Mouse (Mus musculus): ENCODE data around the gene Atxn1. TPM values are rescaled to one million over a fixed set of nuclear protein-coding genes. Genes with fewer than 3 reads are reported as not detected.
A peak's percentile ranks its signal among the peaks of the same experiment; 100 is the strongest.

Gene Atxn1
- total and polyA plus RNA-seq, 2 experiments from 2014 or later: 12.0 to 31.4 TPM

DNA sequence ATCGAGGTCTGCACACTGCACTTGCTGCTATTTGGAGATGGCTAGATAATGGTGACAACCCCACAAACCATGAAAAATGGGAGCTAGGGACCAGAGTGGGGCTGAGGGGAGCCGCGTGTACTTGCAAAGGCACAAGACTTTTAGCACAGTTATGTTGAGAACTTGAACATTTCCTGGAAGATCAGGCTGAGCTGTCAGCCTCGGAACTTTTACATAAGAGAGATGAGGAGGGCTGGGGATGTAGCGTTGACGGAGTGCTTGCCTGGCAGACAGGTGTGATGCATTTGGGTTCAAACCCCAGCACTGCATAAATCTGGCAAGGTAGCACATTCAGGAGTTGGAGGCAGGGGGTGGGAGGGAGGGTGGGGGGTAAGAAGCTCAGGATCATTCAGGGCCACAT is 346.8 kb downstream of the Atxn1 start:
- Histone ChIP-seq H3K27me3 (ENCODE audit: insufficient read depth, low read length) (no peaks in the 10 kb centered on the region), H3K4me3 (ENCODE audit: low read depth, low read length) (no peak overlapping the region), H3K9me3 (ENCODE audit: low read length) (no peaks in the 10 kb centered on the region), H3K9ac (replicated peaks; ENCODE audit: low read length, poor library complexity, severe bottlenecking) (no peak overlapping the region), H3K4me2 (ENCODE audit: low read depth, low read length, poor library complexity, severe bottlenecking) (no peak overlapping the region), H3K36me3 (ENCODE audit: insufficient read depth, low read length) (no peaks in the 10 kb centered on the region), H3K4me1 (ENCODE audit: insufficient read depth, low read length) (no peaks in the 10 kb centered on the region), H3K27ac (ENCODE audit: low read depth, low read length) (no peak overlapping the region)
- ATAC-seq (ENCODE audit: low FRiP score) (no peak), DNase-seq (ENCODE audit: low spot score) (no peak)
- no peak for TF ChIP-seq CTCF (IDR thresholded peaks at IDR 0.05)
- 90% methylated on average over 6 of the region's 6 CpGs for WGBS

DNA sequence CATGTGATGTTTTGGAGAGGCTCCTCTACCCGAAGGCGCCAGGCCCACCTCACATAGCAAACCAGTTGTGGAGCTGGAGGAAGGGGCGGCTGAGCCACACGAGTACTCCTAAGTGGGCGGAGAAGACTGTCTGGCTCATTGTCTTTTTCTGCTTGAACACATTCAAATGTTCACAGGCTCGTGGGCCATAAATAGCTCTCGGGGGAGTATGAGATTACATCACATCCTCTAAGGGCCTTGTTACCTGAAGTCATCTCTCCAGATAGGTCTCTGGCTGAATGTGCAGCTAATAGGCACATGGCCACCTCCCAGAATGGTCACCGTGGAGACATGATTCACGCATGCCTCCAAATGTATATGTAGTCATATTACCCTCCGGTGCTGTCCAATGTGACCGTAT is 350.0 kb downstream of the Atxn1 start:
- Histone ChIP-seq H3K9ac (replicated peaks; ENCODE audit: low read length, poor library complexity, severe bottlenecking) (no peak overlapping the region), H3K27me3 (ENCODE audit: insufficient read depth, low read length) (no peaks in the 10 kb centered on the region), H3K36me3 (ENCODE audit: insufficient read depth, low read length) (no peaks in the 10 kb centered on the region), H3K27ac (ENCODE audit: low read depth, low read length) (no peak overlapping the region), H3K9me3 (ENCODE audit: low read length) (no peaks in the 10 kb centered on the region), H3K4me3 (ENCODE audit: low read depth, low read length) (no peak overlapping the region), H3K4me1 (ENCODE audit: insufficient read depth, low read length) (no peaks in the 10 kb centered on the region), H3K4me2 (ENCODE audit: low read depth, low read length, poor library complexity, severe bottlenecking) (no peak overlapping the region)
- DNase-seq (ENCODE audit: low spot score): no peak
- WGBS: 73% methylated on average over 11 of the region's 11 CpGs
- no peak for ATAC-seq (ENCODE audit: low FRiP score)
- TF ChIP-seq CTCF (IDR thresholded peaks at IDR 0.05): no peak

DNA sequence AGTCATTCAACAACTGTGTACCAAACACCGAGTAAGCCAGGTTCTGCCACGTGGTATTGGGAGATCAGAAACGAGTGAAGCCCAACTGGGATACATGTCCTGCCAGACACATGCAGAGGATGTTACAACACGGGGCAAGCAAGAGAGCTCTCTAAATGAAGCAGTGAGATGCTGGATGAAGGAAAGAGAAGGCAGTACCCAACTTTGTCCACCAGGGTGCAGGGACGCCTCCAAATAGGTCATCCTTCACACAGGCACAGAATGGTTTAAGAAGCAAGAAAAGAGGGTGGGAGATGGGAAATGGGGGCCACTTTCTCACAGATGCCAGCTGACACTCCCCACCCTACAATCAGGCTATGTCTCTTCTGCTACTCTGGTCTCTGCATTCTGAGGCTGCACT is 351.5 kb downstream of the Atxn1 start:
- Histone ChIP-seq H3K36me3 (ENCODE audit: insufficient read depth, low read length) (no peaks in the 10 kb centered on the region), H3K4me2 (ENCODE audit: low read depth, low read length, poor library complexity, severe bottlenecking) (no peak overlapping the region), H3K4me3 (ENCODE audit: low read depth, low read length) (no peak overlapping the region), H3K27ac (ENCODE audit: low read depth, low read length) (no peak overlapping the region), H3K9me3 (ENCODE audit: low read length) (no peaks in the 10 kb centered on the region), H3K27me3 (ENCODE audit: insufficient read depth, low read length) (no peaks in the 10 kb centered on the region), H3K4me1 (ENCODE audit: insufficient read depth, low read length) (no peaks in the 10 kb centered on the region), H3K9ac (replicated peaks; ENCODE audit: low read length, poor library complexity, severe bottlenecking) (no peak overlapping the region)
- TF ChIP-seq CTCF (IDR thresholded peaks at IDR 0.05): peak; percentile 89
- DNase-seq (ENCODE audit: low spot score) (peak; percentile 64), ATAC-seq (ENCODE audit: low FRiP score) (peak; percentile 77)
- 36% methylated on average over 5 of the region's 5 CpGs for WGBS

DNA sequence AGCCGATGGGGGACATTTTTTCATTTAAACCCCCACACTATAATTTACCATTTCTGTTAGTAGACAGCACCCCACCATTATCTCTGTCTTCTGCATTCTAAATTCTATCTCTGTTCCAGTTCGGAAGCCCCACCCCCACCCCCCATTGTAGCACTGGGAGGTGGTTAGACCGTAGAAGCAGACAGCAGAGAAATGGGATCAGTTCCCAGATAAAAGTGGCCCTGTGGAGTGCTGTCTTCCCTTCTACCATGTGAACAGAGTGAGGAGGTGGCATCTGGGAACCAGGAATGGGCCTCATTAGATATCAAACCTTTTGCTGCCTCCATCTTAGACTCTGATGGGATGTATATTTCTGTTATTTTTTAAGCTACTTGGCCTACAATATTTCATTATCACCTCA is 353.3 kb downstream of the Atxn1 start:
- no peak overlapping the region for H3K9ac ChIP-seq (replicated peaks; ENCODE audit: low read length, poor library complexity, severe bottlenecking)
- no peaks in the 10 kb centered on the region for H3K4me1 ChIP-seq (ENCODE audit: insufficient read depth, low read length)
- no peak overlapping the region for H3K4me3 ChIP-seq (ENCODE audit: low read depth, low read length)
- no peaks in the 10 kb centered on the region for H3K9me3 ChIP-seq (ENCODE audit: low read length)
- H3K4me2 ChIP-seq (ENCODE audit: low read depth, low read length, poor library complexity, severe bottlenecking): no peak overlapping the region
- WGBS: 70% methylated on average over 3 of the region's 3 CpGs
- TF ChIP-seq CTCF (IDR thresholded peaks at IDR 0.05): no peak
- DNase-seq (ENCODE audit: low spot score) (no peak), ATAC-seq (ENCODE audit: low FRiP score) (no peak)
- H3K36me3 ChIP-seq (ENCODE audit: insufficient read depth, low read length): no peaks in the 10 kb centered on the region
- no peak overlapping the region for H3K27ac ChIP-seq (ENCODE audit: low read depth, low read length)
- H3K27me3 ChIP-seq (ENCODE audit: insufficient read depth, low read length): no peaks in the 10 kb centered on the region

DNA sequence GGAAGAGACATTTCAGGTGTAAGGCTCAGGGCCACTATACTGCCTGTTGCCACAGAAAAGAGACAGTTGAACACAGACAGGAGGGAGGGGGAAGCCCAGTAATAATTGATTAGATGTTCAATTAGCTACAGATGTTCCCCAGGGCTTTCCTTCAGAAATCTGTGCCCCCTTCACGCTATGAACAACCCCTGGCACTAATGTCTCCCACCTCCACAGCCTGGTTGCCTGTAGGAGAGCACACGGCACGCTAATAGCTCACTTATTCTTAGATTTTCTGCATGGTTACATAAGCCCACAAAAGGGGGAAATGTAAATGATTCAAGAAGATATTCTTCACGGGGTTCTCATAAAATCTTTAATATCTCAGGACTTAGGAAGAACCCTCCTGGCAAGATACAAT is 355.3 kb downstream of the Atxn1 start:
- Histone ChIP-seq H3K27ac (ENCODE audit: low read depth, low read length) (peak overlapping the region; percentile 12; the same call in 1 of the 2 replicates), H3K4me3 (ENCODE audit: low read depth, low read length) (no peak overlapping the region), H3K4me1 (ENCODE audit: insufficient read depth, low read length) (no peaks in the 10 kb centered on the region), H3K27me3 (ENCODE audit: insufficient read depth, low read length) (no peaks in the 10 kb centered on the region), H3K9me3 (ENCODE audit: low read length) (no peaks in the 10 kb centered on the region), H3K4me2 (ENCODE audit: low read depth, low read length, poor library complexity, severe bottlenecking) (no peak overlapping the region), H3K36me3 (ENCODE audit: insufficient read depth, low read length) (no peaks in the 10 kb centered on the region), H3K9ac (replicated peaks; ENCODE audit: low read length, poor library complexity, severe bottlenecking) (no peak overlapping the region)
- 35% methylated on average over 4 of the region's 4 CpGs for WGBS
- DNase-seq (ENCODE audit: low spot score) (no peak), ATAC-seq (ENCODE audit: low FRiP score) (no peak)
- no peak for TF ChIP-seq CTCF (IDR thresholded peaks at IDR 0.05)

DNA sequence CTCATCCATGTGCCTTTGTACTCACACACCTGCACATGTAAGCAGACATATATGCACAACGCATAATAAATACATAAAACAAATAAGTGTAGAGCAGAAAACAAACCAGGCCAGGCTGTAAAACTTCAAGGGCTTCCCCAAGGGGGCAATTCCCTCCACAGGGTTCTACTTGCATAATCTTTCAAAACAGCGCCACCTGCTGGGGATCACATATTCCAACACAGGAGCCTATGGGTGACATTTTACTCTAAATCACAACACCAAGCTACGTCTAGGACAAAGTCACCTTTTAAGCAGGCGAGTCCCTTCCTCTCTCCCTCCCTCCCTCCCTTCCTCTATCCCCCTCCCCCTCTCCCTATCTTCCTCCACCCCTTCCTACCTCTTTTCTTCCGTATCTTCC is 356.2 kb downstream of the Atxn1 start:
- no peak overlapping the region for H3K9ac ChIP-seq (replicated peaks; ENCODE audit: low read length, poor library complexity, severe bottlenecking)
- ATAC-seq (ENCODE audit: low FRiP score): no peak
- no peaks in the 10 kb centered on the region for H3K36me3 ChIP-seq (ENCODE audit: insufficient read depth, low read length)
- H3K4me2 ChIP-seq (ENCODE audit: low read depth, low read length, poor library complexity, severe bottlenecking): no peak overlapping the region
- peak; percentile 46 for TF ChIP-seq CTCF (IDR thresholded peaks at IDR 0.05)
- H3K9me3 ChIP-seq (ENCODE audit: low read length): no peaks in the 10 kb centered on the region
- no peak overlapping the region for H3K27ac ChIP-seq (ENCODE audit: low read depth, low read length)
- no peak overlapping the region for H3K4me3 ChIP-seq (ENCODE audit: low read depth, low read length)
- peak; percentile 26 for DNase-seq (ENCODE audit: low spot score)
- 90% methylated on average over 5 of the region's 5 CpGs for WGBS
- no peaks in the 10 kb centered on the region for H3K27me3 ChIP-seq (ENCODE audit: insufficient read depth, low read length)
- no peaks in the 10 kb centered on the region for H3K4me1 ChIP-seq (ENCODE audit: insufficient read depth, low read length)

Measured in midbrain, postnatal 0 days (tissue).